Mouse (Mus musculus) stomach, embryonic 14.5 days (tissue): ENCODE results near the gene Hoxa11. TPM values are rescaled to one million over a fixed set of nuclear protein-coding genes. Genes with fewer than 3 reads are reported as not detected.

Experiments used
- ATAC-seq: fragments of 200-750 bp; cut with Nextera tagmentation; 2 replicates; pipeline ENCODE4 v1.8.0; 2017; ENCODE audit warnings: low read depth, moderate TSS enrichment; ENCODE audit not compliant: insufficient number of reproducible peaks, insufficient read depth, low FRiP score
- H3K27ac ChIP-seq: fragments of 300-500 bp; sonication (generic); 2 replicates; pipeline ENCODE4 v1.5.1; 2014; ENCODE audit warnings: mild to moderate bottlenecking, low read length, moderate library complexity, mixed read lengths
- H3K27me3 ChIP-seq: fragments of 300-500 bp; sonication (generic); 2 replicates; pipeline ENCODE4 v1.6.1; 2014; ENCODE audit warnings: low read length, control low read depth, mixed read lengths; ENCODE audit not compliant: control insufficient read depth, insufficient read depth
- H3K36me3 ChIP-seq: fragments of 300-500 bp; sonication (generic); 2 replicates; pipeline ENCODE4 v1.6.1; 2014; ENCODE audit warnings: mild to moderate bottlenecking, control low read depth, low read length, moderate library complexity, mixed read lengths; ENCODE audit not compliant: control insufficient read depth, insufficient read depth
- H3K4me1 ChIP-seq: fragments of 300-500 bp; sonication (generic); 2 replicates; pipeline ENCODE4 v1.6.1; 2014; ENCODE audit warnings: low read length, control low read depth, mixed read lengths; ENCODE audit not compliant: control insufficient read depth, insufficient read depth
- H3K4me2 ChIP-seq: fragments of 300-500 bp; sonication (generic); replicated peaks from 2 replicates; pipeline ENCODE4 v1.6.1; 2014; ENCODE audit warnings: low read depth, low read length, control low read depth
- H3K4me3 ChIP-seq: fragments of 300-500 bp; sonication (generic); 2 replicates; pipeline ENCODE4 v1.5.1; 2014; ENCODE audit warnings: low read depth, low read length, control low read depth
- H3K9ac ChIP-seq: fragments of 300-500 bp; sonication (generic); replicated peaks from 2 replicates; pipeline ENCODE4 v1.6.1; 2014; ENCODE audit warnings: low read depth, mild to moderate bottlenecking, control low read depth, low read length, moderate library complexity, mixed read lengths
- H3K9me3 ChIP-seq: fragments of 300-500 bp; sonication (generic); 2 replicates; pipeline ENCODE4 v1.6.1; 2016; ENCODE audit warnings: low read depth, low read length, control low read depth; ENCODE audit not compliant: control insufficient read depth
- WGBS: fragments of 180-500 bp; shearing (Covaris S2); extraction: QIAGEN DNeasy Blood & Tissue Kit; methylation state at CpG from one replicate; pipeline ENCODE4 v1.1.7; 2014; 5-methylcytosine and 5-hydroxymethylcytosine counted together
- polyA plus RNA-seq: library from polyadenylated mRNA; unstranded; fragments of >200 nt; fragmentation: Nextera tagmentation; extraction: Ambion mirVana; gene quantifications from 2 replicates; pipeline ENCODE4 v1.2.1, GENCODE M21; 2014

The Hoxa11 gene
- polyA plus RNA-seq, 1 experiment from 2014 or later = not detected

DNA sequence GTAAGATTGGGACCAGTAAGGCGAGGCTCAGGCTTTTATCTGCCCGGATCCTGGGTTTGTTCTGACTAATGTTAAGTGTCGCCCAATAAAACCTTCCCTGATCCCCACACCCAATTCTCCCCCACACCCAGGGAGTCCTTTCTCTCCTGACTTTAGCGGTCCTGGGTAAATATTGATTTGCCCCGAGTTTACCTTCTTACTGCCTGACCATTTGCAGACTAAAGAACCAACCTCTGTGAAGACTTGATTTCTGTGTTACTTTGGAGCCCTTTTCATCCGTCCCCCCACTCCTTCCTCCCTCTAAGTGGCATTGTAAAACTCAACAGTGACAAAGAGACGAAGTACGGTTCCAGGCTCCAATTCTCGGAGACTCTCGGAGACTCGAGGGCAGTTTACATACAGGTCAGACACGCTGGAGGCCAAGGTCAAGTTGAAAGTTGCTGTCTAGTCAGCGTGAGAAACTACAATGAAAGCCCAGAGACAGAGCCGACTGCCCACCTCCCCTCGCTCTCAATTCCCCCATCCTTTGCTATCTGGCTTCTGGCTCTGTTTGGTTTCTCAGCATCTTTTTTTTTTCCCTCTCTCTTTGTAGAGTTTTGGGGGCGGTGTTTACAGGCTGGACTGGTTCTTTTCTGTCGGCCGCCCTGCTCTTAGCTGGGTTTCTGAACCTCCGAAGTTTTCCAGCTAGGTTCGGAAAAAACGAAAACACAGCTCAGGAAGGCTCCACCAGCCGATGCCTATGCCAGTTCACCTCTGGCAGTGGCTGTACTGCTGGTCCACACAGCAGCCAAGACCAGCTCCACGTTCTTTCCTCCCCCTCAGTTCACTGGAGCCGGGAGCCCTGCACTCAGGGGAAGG is 17.1 kb upstream of the Hoxa11 start:
- Histone ChIP-seq H3K4me2 (no peak overlapping the region), H3K9me3 (no peaks in the 10 kb centered on the region), H3K4me1 (0 out of 2 replicates have a peak, but pooled peaks cover 5% of the 10 kb centered on the region), H3K27ac (no peak overlapping the region), H3K27me3 (peaks cover 60% of the 10 kb centered on the region), H3K9ac (no peak overlapping the region), H3K4me3 (no peak overlapping the region), H3K36me3 (no peaks in the 10 kb centered on the region)
- WGBS = under 1% methylated on average over 24 of the region's 24 CpGs
- no peak for ATAC-seq

DNA sequence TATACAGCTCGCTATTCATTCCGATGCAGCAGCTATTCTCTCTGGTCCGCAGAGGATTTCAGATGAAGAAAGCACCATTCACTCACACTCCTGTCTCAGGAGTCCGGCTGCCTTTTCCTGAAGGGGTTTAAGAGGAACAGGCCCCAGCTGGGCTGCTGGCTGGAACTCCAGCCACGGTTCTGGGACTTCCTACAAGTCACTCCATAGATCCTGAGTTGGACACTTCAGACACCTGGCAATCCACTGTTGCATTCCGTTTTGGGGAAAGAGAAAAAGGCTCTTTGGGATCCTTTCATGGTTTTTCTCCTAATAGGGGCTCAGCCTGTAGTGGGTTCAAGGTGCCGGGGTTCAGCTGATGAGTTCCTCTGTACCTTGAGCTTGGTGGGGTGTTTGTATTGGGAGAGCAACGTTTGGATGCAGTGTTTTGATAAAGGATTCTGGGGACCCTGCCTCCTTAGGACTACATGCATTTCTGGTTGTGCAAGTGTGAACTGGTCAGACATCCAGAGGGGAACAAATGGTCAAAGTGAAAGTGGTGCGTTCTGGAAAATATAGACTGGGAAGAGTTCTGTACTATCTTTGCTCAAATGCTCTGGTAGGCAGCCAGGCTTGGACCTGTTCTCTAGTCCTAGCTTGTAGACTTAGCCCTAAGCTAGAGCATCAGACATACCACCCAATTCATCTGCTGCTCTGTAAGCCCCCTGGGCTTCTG is 16.3 kb upstream of the Hoxa11 start:
- H3K4me2 ChIP-seq = no peak overlapping the region
- 0 out of 2 replicates have a peak, but pooled peaks cover 5% of the 10 kb centered on the region for H3K4me1 ChIP-seq
- H3K9me3 ChIP-seq = no peaks in the 10 kb centered on the region
- no peak overlapping the region for H3K9ac ChIP-seq
- WGBS = 5% methylated on average over 9 of the region's 9 CpGs
- H3K27me3 ChIP-seq = peaks cover 60% of the 10 kb centered on the region
- ATAC-seq = no peak
- H3K4me3 ChIP-seq = no peak overlapping the region
- no peak overlapping the region for H3K27ac ChIP-seq
- no peaks in the 10 kb centered on the region for H3K36me3 ChIP-seq

DNA sequence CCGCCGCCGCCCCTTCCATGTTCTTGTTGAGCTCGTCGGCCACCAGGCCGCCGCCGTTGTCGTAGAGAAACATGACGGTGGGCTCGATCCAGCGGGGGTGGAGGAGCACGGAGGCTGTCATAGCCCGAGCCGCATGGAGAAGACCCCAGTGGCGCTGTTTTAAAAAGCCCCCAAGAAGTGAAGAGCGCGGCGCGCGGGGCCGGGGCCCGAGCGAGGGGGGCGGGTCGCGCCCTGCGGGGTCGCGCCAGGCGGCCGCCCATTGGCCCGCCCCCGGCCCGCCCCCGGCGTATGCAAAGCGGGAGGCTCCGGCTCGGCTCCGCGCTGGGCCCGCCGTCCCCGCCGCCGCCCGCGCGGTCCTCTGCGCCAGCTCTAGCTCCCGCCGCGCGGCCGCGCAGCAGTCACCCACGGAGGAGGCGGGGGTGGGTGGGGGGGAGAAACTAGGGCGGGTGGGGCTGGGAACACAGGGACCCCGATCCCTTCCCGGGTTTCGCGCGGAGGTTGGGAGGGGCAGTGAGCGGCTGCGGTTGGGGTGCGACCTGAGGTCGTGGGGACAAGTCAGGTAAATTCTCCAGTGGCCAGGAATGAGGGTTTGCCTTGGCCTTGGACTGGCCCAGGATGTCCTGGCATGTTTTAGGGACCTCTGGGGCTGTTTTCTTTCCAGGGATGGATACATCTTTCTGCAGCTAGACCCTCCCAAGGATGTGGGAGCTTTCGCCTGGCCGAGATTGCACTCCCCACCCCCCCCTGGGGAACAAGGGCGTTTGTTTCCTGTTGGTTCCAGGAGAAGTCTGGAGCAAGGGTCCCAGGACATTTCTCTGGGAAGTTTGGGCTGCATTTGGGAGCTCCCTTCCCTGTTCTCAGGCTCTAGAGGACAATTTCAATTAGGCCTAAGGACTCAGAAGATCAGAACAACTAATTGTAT is 15.3 kb upstream of the Hoxa11 start, which contains the start of gene Hoxa13:
Gene Hoxa13, minus strand, starts transcription at position 227 of the 922 bp plus-strand sequence.
- Histone ChIP-seq H3K9ac (no peak within 1 kb of the TSS), H3K4me3 (peak within 1 kb of the TSS; percentile 20), H3K27ac (no peak within 1 kb of the TSS), H3K36me3 (no peaks in the 10 kb centered on the region), H3K27me3 (peaks cover 58% of the 10 kb centered on the region), H3K4me1 (0 out of 2 replicates have a peak, but pooled peaks cover 5% of the 10 kb centered on the region), H3K9me3 (no peaks in the 10 kb centered on the region), H3K4me2 (peak within 1 kb of the TSS; percentile 64)
- WGBS = 1% methylated on average over 32 of the region's 72 CpGs
- 0 out of 2 replicates have a peak, but pooled peaks have one; percentile 23 for ATAC-seq

DNA sequence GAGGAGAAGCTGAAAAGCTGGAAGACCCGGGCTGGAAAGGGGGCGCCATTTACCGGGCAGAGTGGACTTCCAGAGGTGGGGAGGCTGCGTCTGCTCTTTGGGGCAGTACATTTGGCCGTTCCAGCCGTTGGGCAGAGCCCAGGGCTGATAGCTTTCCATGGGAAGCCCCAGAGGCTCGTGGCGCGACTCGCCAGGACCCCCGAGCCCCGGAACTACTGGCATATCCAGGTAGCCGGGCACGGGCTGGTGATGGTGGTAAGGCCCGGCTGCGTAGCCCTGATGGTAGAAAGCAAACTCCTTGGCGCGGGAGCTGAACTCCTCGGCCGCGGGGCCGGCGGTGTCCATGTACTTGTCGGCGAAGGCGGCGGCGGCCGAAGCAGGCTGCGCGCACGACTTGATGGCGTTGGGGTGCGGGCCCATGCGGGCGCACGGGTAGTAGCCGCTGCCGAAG is 14.2 kb upstream of the Hoxa11 start:
- WGBS = under 1% methylated on average over 39 of the region's 39 CpGs
- no peak for ATAC-seq
- Histone ChIP-seq H3K9ac (no peak overlapping the region), H3K4me3 (peak overlapping the region; percentile 20), H3K9me3 (no peaks in the 10 kb centered on the region), H3K4me1 (0 out of 2 replicates have a peak, but pooled peaks cover 5% of the 10 kb centered on the region), H3K36me3 (no peaks in the 10 kb centered on the region), H3K4me2 (peak overlapping the region; percentile 64), H3K27ac (no peak overlapping the region), H3K27me3 (peaks cover 57% of the 10 kb centered on the region)

DNA sequence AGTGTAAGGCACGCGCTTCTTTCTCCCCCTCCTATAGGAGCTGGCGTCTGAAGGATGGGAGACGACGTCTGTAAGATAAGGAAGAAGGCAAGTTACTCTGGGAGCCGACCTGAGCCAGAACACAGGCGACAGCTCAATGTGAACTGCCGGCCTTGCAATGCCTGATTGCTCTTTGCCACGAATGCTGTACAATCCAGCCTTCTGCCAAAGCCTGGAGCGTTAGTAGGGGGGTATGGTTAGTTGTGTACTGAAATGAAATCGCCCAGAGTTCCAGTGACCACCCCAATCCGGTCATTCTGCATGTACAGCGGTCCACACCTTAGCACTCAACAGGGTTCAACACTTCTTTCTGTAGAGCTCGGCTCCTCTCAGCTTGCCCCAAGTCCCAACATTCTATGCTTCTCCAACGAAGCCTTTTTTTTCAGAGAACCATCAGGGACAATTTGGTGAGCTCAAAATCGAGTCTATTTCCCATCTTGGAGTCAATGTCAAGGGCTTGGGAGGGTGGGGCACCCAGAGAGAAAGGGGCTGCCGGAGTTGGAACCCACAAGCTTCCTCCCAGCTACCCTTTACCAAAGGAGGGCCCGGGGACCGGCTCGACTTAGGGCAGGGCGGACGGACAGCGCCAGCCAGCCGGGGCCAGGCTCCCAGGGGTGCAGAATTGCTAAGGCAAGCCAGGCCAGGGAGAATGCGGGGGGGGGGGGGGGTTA is 13.6 kb upstream of the Hoxa11 start:
- 2% methylated on average over 24 of the region's 25 CpGs for WGBS
- peaks cover 52% of the 10 kb centered on the region for H3K27me3 ChIP-seq
- 0 out of 2 replicates have a peak, but pooled peaks cover 5% of the 10 kb centered on the region for H3K4me1 ChIP-seq
- peak overlapping the region; percentile 20; the same call in 1 of the 2 replicates for H3K4me3 ChIP-seq
- no peaks in the 10 kb centered on the region for H3K36me3 ChIP-seq
- H3K4me2 ChIP-seq = no peak overlapping the region
- no peak for ATAC-seq
- no peaks in the 10 kb centered on the region for H3K9me3 ChIP-seq
- H3K9ac ChIP-seq = no peak overlapping the region
- H3K27ac ChIP-seq = no peak overlapping the region

DNA sequence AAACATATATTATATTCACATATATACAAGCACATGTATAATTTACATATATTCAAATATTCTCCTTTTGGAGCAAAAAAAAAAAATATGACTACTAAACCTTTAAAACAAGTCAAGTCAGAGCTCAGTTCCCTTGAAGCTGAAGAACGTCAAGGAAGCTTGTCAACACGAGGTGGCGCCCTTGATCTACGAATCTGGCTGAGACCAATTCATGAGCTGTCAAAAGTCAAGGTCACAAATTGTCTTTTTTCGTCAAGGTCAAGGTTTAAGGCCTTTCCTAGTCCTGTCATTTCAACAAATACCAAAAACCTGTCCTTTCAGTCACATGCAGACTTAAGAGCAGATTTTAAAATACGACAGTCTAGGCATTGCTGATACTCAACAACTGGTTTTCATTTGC is 11.3 kb upstream of the Hoxa11 start:
- H3K9ac ChIP-seq = no peak overlapping the region
- H3K4me3 ChIP-seq = no peak overlapping the region
- H3K27ac ChIP-seq = no peak overlapping the region
- ATAC-seq = no peak
- WGBS = 0% methylated on average over 6 of the region's 6 CpGs
- H3K36me3 ChIP-seq = no peaks in the 10 kb centered on the region
- H3K4me1 ChIP-seq = 0 out of 2 replicates have a peak, but pooled peaks cover 5% of the 10 kb centered on the region
- no peaks in the 10 kb centered on the region for H3K9me3 ChIP-seq
- H3K4me2 ChIP-seq = no peak overlapping the region
- H3K27me3 ChIP-seq = peaks cover 46% of the 10 kb centered on the region

DNA sequence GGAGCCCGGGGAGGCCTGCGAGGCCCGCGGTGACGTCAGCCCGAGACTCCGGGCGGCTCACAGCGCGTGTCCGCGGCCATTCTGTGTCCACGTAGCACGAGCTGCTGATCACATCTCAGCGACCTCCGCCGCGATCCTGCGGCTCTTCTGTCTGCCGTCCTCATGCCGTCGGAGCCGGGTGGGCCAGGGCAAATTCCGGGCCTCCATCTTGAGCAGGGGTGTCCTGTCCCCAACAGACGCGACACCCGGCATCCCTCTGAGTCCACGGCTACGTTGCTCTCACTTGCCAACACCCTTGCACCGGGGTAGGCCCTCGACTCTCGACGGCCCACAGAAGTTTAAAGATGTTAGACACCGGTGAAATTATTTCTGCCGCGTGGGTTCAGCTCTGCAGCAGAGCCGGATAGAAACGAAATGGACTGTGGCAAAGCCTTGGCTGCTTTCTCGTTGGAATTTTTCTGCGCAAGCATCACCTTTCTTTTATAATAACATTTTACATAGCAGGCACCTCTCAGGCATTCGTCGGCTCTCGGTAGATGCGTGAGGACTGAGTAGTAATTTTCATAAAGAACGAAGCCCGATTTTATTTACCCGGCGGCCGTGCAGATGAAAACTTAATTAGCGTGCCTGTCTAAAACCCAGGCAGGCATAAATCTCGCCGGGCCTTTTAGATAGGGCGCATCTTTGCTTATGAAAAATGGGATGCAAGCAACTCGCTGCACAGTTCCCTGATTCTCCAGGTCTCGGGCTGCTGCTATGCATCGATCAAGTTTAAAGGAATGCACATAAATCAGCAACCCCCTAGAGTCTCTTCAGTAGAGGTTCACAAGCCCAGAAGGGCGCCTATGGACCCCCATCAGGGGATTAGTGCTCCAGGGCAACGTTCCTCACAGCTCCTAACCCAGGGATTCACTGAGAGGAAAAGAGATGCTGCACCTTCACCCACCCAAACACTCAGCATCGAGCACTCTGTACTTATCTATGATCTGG is 8.2 kb upstream of the Hoxa11 start:
- Histone ChIP-seq H3K4me1 (no peaks in the 10 kb centered on the region), H3K36me3 (no peaks in the 10 kb centered on the region), H3K4me3 (no peak overlapping the region), H3K4me2 (no peak overlapping the region), H3K9me3 (no peaks in the 10 kb centered on the region), H3K27me3 (peaks cover 57% of the 10 kb centered on the region), H3K27ac (no peak overlapping the region), H3K9ac (no peak overlapping the region)
- ATAC-seq = no peak
- WGBS = 1% methylated on average over 59 of the region's 59 CpGs
